ENCODE assay signal across 18 mouse cellular contexts in the genomic region with DNA sequence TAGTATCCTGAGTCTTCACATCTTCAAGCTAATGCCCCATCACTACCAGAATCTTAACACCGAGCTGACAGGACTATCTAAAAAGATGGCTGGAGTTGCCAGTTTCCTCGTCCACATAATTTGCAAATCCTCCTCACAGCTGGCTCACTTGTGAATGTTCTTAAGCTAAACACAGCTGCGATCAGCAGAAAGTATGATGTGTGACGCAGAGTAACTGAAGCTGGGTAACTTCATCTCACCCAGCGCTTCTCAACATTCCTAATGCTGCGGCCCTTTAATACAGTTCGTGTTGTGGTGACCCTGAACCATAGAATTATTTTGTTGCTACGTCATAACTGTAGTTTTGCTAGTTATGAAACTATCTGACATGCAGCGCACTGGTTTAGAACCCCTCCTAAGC.
"Had no signal": no experiment of that assay in that cellular context is flagged by ENCODE, and none has a peak within 500 bp of the region (broad histone marks: within the 10 kb centered on the region; RNA-seq: fewer than 3 reads in every experiment).

No protein-coding gene starts in this region.

- H3K9ac ChIP-seq: lung, embryonic 14.5 days; midbrain, embryonic 12.5 days; neural tube, embryonic 12.5 days had no signal

- H3K27ac ChIP-seq: midbrain, embryonic 10.5 days; midbrain, embryonic 12.5 days; neural tube, embryonic 12.5 days had no signal

- ATAC-seq: midbrain, embryonic 16.5 days had no signal

- DNase-seq: lung, adult 18-20 months; lung, embryonic 14.5 days; lung, postnatal 10 days; lung, postnatal 4 days; midbrain, embryonic 14.5 days; retina, postnatal 1 day; right cerebral cortex, adult 18-20 months; right cerebral cortex, postnatal 25 days; right cerebral cortex, postnatal 4 days; spleen, adult 18-20 months; thymus, adult 18-20 months; thymus, postnatal 14 days; thymus, postnatal 36 days had no signal

- H3K4me1 ChIP-seq: midbrain, embryonic 10.5 days; midbrain, embryonic 12.5 days; neural tube, embryonic 12.5 days had no signal

- H3K4me2 ChIP-seq: lung, embryonic 14.5 days; midbrain, embryonic 12.5 days; neural tube, embryonic 12.5 days had no signal

- H3K4me3 ChIP-seq: midbrain, embryonic 10.5 days; midbrain, embryonic 12.5 days; myocyte; neural tube, embryonic 12.5 days had no signal

- H3K27me3 ChIP-seq: midbrain, embryonic 12.5 days; neural tube, embryonic 12.5 days had no signal

- H3K9me3 ChIP-seq: midbrain, embryonic 10.5 days; midbrain, embryonic 12.5 days; neural tube, embryonic 12.5 days had no signal
